Mouse (Mus musculus) ES-Bruce4 (cell line): ENCODE measurements around the gene N6amt1. TPM values are rescaled to one million over a fixed set of nuclear protein-coding genes. Genes with fewer than 3 reads are reported as not detected.

ENCODE experiments used
- H3K27ac ChIP-seq: 2 replicates; pipeline ENCODE4 v1.5.1; 2012; ENCODE audit warnings: low read length, inconsistent platforms; ENCODE audit not compliant: insufficient read depth
- H3K27me3 ChIP-seq: 2 replicates; pipeline ENCODE4 v1.6.1; 2012; ENCODE audit warnings: mild to moderate bottlenecking, low read length, inconsistent platforms; ENCODE audit not compliant: control insufficient read depth, poor library complexity, insufficient read depth, severe bottlenecking
- H3K36me3 ChIP-seq: 2 replicates; pipeline ENCODE4 v1.6.1; 2012; ENCODE audit warnings: inconsistent platforms, mild to moderate bottlenecking, low read length, moderate library complexity; ENCODE audit not compliant: control insufficient read depth, poor library complexity, insufficient read depth, severe bottlenecking
- H3K4me1 ChIP-seq: one replicate; pipeline ENCODE4 v1.8.1; 2011; ENCODE audit warnings: low read length; ENCODE audit not compliant: control insufficient read depth, insufficient read depth
- H3K4me3 ChIP-seq: 2 replicates; pipeline ENCODE4 v1.5.1; 2011; ENCODE audit warnings: low read depth, mild to moderate bottlenecking, low read length
- H3K9ac ChIP-seq: 2 replicates; pipeline ENCODE4 v1.6.1; 2012; ENCODE audit warnings: low read depth, mild to moderate bottlenecking, inconsistent platforms; ENCODE audit not compliant: poor library complexity, severe bottlenecking
- H3K9me3 ChIP-seq: replicated peaks from 2 replicates; pipeline ENCODE4 v1.6.1; 2012; ENCODE audit warnings: mild to moderate bottlenecking, low read length, inconsistent platforms; ENCODE audit not compliant: control insufficient read depth, poor library complexity, insufficient read depth, severe bottlenecking
- CTCF ChIP-seq: IDR thresholded peaks from one replicate; pipeline ENCODE4 v1.8.1; 2011; ENCODE audit warnings: low read depth, low read length
- EP300 ChIP-seq: IDR thresholded peaks from 2 replicates; pipeline ENCODE4 v1.6.1; 2011; ENCODE audit warnings: low read depth, low read length; ENCODE audit not compliant: insufficient read depth
- POLR2A ChIP-seq: IDR thresholded peaks from one replicate; pipeline ENCODE4 v1.8.1; 2011; ENCODE audit warnings: low read length; ENCODE audit not compliant: insufficient read depth
- polyA plus RNA-seq: library from polyadenylated mRNA; stranded (reverse); fragments of >200 nt; gene quantifications from 2 replicates; pipeline ENCODE4 v1.2.4, GENCODE M21; 2011; ENCODE audit warnings: low read depth; ENCODE audit not compliant: missing spikeins, insufficient read depth, insufficient read length

Gene N6amt1
- polyA plus RNA-seq, 1 experiment: 11.2 TPM

GRCm38 (mm10) chr16:87341043-87341572, 12.9 kb upstream of the N6amt1 start:
- Histone ChIP-seq H3K36me3 (no peaks in the 10 kb centered on the region), H3K27ac (no peak overlapping the region), H3K9me3 (no peaks in the 10 kb centered on the region), H3K4me1 (no peaks in the 10 kb centered on the region), H3K4me3 (no peak overlapping the region), H3K27me3 (no peaks in the 10 kb centered on the region), H3K9ac (no peak overlapping the region)
- TF ChIP-seq CTCF (no peak), POLR2A (no peak), EP300 (no peak)

GRCm38 (mm10) chr16:87348133-87348532, 5.9 kb upstream of the N6amt1 start:
- no peak overlapping the region for H3K4me3 ChIP-seq
- H3K36me3 ChIP-seq: no peaks in the 10 kb centered on the region
- TF ChIP-seq EP300: no peak
- no peak for TF ChIP-seq CTCF
- TF ChIP-seq POLR2A: no peak
- H3K27me3 ChIP-seq: no peaks in the 10 kb centered on the region
- H3K27ac ChIP-seq: no peak overlapping the region
- no peaks in the 10 kb centered on the region for H3K9me3 ChIP-seq
- H3K9ac ChIP-seq: no peak overlapping the region
- no peaks in the 10 kb centered on the region for H3K4me1 ChIP-seq

GRCm38 (mm10) chr16:87351386-87352105, 2.4 kb upstream of the N6amt1 start:
- Histone ChIP-seq H3K27me3 (no peaks in the 10 kb centered on the region), H3K9me3 (no peaks in the 10 kb centered on the region), H3K9ac (no peak overlapping the region), H3K4me1 (no peaks in the 10 kb centered on the region), H3K4me3 (no peak overlapping the region), H3K36me3 (no peaks in the 10 kb centered on the region), H3K27ac (no peak overlapping the region)
- no peak for TF ChIP-seq EP300
- TF ChIP-seq POLR2A: no peak
- no peak for TF ChIP-seq CTCF

- no peaks in the 10 kb centered on the region for H3K9me3 ChIP-seq
- H3K4me3 ChIP-seq: no peak overlapping the region
- H3K4me1 ChIP-seq: no peaks in the 10 kb centered on the region
- H3K27me3 ChIP-seq: no peaks in the 10 kb centered on the region
- no peak overlapping the region for H3K27ac ChIP-seq
- 0 out of 2 replicates have a peak, but pooled peaks cover 4% of the 10 kb centered on the region for H3K36me3 ChIP-seq
- no peak for TF ChIP-seq POLR2A
- no peak for TF ChIP-seq CTCF
- no peak for TF ChIP-seq EP300
- no peak overlapping the region for H3K9ac ChIP-seq
Observed at GRCm38 (mm10) chr16:87353605-87354004, 380 bp upstream of the N6amt1 start.

- no peaks in the 10 kb centered on the region for H3K27me3 ChIP-seq
- no peak overlapping the region for H3K27ac ChIP-seq
- no peaks in the 10 kb centered on the region for H3K9me3 ChIP-seq
- TF ChIP-seq EP300: no peak
- TF ChIP-seq CTCF: no peak
- H3K9ac ChIP-seq: no peak overlapping the region
- H3K4me3 ChIP-seq: no peak overlapping the region
- H3K4me1 ChIP-seq: no peaks in the 10 kb centered on the region
- H3K36me3 ChIP-seq: peaks cover 7% of the 10 kb centered on the region; the same call in 1 of the 2 replicates
Observed at GRCm38 (mm10) chr16:87354748-87355147, 763 bp downstream of the N6amt1 start.

- H3K27ac ChIP-seq: no peak overlapping the region
- H3K36me3 ChIP-seq: peaks cover 10% of the 10 kb centered on the region
- no peaks in the 10 kb centered on the region for H3K4me1 ChIP-seq
- H3K27me3 ChIP-seq: no peaks in the 10 kb centered on the region
- no peak overlapping the region for H3K9ac ChIP-seq
- H3K4me3 ChIP-seq: no peak overlapping the region
- TF ChIP-seq POLR2A (no peak), CTCF (no peak), EP300 (no peak)
- H3K9me3 ChIP-seq: no peaks in the 10 kb centered on the region
Observed at GRCm38 (mm10) chr16:87360096-87360495, 6.1 kb downstream of the N6amt1 start.
